Mouse (Mus musculus): ENCODE results near the gene Mblac1. TPM values are rescaled to one million over a fixed set of nuclear protein-coding genes. Genes with fewer than 3 reads are reported as not detected.
"Not testable (repeated sequence)": the region's sequence is repeated elsewhere in the genome, so short reads cannot be mapped to it uniquely, and the experiment has no call there.

Gene Mblac1
- total RNA-seq, 2 experiments from 2014 or later = 8.5 to 9.2 TPM

- DNase-seq = no peak
These were observed 13.8 kb downstream of the Mblac1 start for GRCm38 (mm10) chr5:138207873-138208272.

GRCm38 (mm10) chr5:138216632-138217031, 22.5 kb downstream of the Mblac1 start:
- DNase-seq = not testable (repeated sequence)

- no peak for DNase-seq
These were observed 25.8 kb downstream of the Mblac1 start for GRCm38 (mm10) chr5:138219864-138220263.

- DNase-seq = peak; percentile 93 to 94
These were observed 28.0 kb downstream of the Mblac1 start for GRCm38 (mm10) chr5:138222111-138222510.

- DNase-seq = no peak
These were observed 29.2 kb downstream of the Mblac1 start for GRCm38 (mm10) chr5:138223287-138223686.

- DNase-seq = no peak
These were observed 31.6 kb downstream of the Mblac1 start, which contains the start of gene Nxpe5 for GRCm38 (mm10) chr5:138225700-138226099. Nxpe5 (plus strand) TSS chr5:138225898.

- no peak for DNase-seq
These were observed 32.4 kb downstream of the Mblac1 start for GRCm38 (mm10) chr5:138226491-138226890.

- DNase-seq = no peak
These were observed 33.3 kb downstream of the Mblac1 start for GRCm38 (mm10) chr5:138227367-138227766.

GRCm38 (mm10) chr5:138228026-138228425, 33.9 kb downstream of the Mblac1 start:
- peak; percentile 54 to 69 for DNase-seq

GRCm38 (mm10) chr5:138229511-138229910, 35.4 kb downstream of the Mblac1 start:
- no peak for DNase-seq

- no peak for DNase-seq
These were observed 39.7 kb downstream of the Mblac1 start for GRCm38 (mm10) chr5:138233778-138234177.

- DNase-seq = no peak
These were observed 40.1 kb downstream of the Mblac1 start for GRCm38 (mm10) chr5:138234224-138234623.

- DNase-seq = peak; percentile 58 to 64
These were observed 47.4 kb downstream of the Mblac1 start for GRCm38 (mm10) chr5:138241511-138241910.

Small RNA genes lying within 50 kb of the gene (microRNA-seq; reads per million reads assigned to microRNA genes)
- 1,561 reads per million, percentile 83 among the genes with 10 or more reads in this experiment for gene Mir106b
- gene Mir25 = 520 reads per million, percentile 71 among the genes with 10 or more reads in this experiment
- 3,970 reads per million, percentile 90 among the genes with 10 or more reads in this experiment for gene Mir93

Other genes with a start within 250 kb of the Mblac1 start
- under 1 TPM; 0.13 to 0.36 TPM for gene Gjc3, start 231.2 kb upstream of the Mblac1 start, total RNA-seq (2021)
- gene Azgp1, start 212.8 kb upstream of the Mblac1 start, total RNA-seq (2021) = under 1 TPM; 0.49 to 0.79 TPM
- not detected for gene Smok3a, start 173.1 kb upstream of the Mblac1 start, total RNA-seq (2021)
- gene Smok3b, start 172.9 kb upstream of the Mblac1 start, total RNA-seq (2021) = not detected
- gene Smok3c, start 141.1 kb upstream of the Mblac1 start, total RNA-seq (2021) = not detected
- 10 to 100 TPM; 36.3 to 41.9 TPM for gene Zkscan1, start 109.2 kb upstream of the Mblac1 start, total RNA-seq (2021)
- gene Zscan21, start 77.4 kb upstream of the Mblac1 start, total RNA-seq (2021) = 10 to 100 TPM; 15.2 to 16.9 TPM
- 10 to 100 TPM; 11.7 to 12.4 TPM for gene Zfp113, start 38.6 kb upstream of the Mblac1 start, total RNA-seq (2021)
- gene Cops6, start 33.2 kb upstream of the Mblac1 start, total RNA-seq (2021) = 100 to 1,000 TPM; 143 to 152 TPM
- 10 to 100 TPM; 19.1 to 19.7 TPM for gene Ap4m1, start 22.3 kb upstream of the Mblac1 start, total RNA-seq (2021)
- 10 to 100 TPM; 33.0 to 34.5 TPM for gene Mcm7, start 21.9 kb upstream of the Mblac1 start, total RNA-seq (2021)
- gene Taf6, start 6.9 kb upstream of the Mblac1 start, total RNA-seq (2021) = 10 to 100 TPM; 41.2 to 47.5 TPM
- 10 to 100 TPM; 21.5 to 24.7 TPM for gene Cnpy4, start 6.8 kb upstream of the Mblac1 start, total RNA-seq (2021)
- under 1 TPM; 0.26 to 0.43 TPM for gene Nxpe5, start 31.6 kb downstream of the Mblac1 start, total RNA-seq (2021)
- gene Lamtor4, start 61.2 kb downstream of the Mblac1 start, total RNA-seq (2021) = 10 to 100 TPM; 76.3 to 99.9 TPM
- gene BC037034, start 69.7 kb downstream of the Mblac1 start, total RNA-seq (2021) = 10 to 100 TPM; 20.6 to 30.4 TPM
- under 1 TPM in 1 of 2 experiments, not detected in 1; 0.17 TPM for gene Gal3st4, start 78.5 kb downstream of the Mblac1 start, total RNA-seq (2021)
- not detected for gene Gm43720, start 85.6 kb downstream of the Mblac1 start, total RNA-seq (2021)
- gene Gpc2, start 85.7 kb downstream of the Mblac1 start, total RNA-seq (2021) = under 1 TPM; 0.26 to 0.36 TPM
- gene Stag3, start 85.9 kb downstream of the Mblac1 start, total RNA-seq (2021) = not detected
- under 1 TPM in 1 of 2 experiments, not detected in 1; 0.36 TPM for gene Pvrig, start 147.6 kb downstream of the Mblac1 start, total RNA-seq (2021)
- 1 to 10 TPM; 5.5 to 8.1 TPM for gene Zfp157, start 247.2 kb downstream of the Mblac1 start, total RNA-seq (2021)